Mouse (Mus musculus): ENCODE data around the gene Soat2.
A peak's percentile ranks its signal among the peaks of the same experiment; 100 is the strongest.

The Soat2 gene

DNA sequence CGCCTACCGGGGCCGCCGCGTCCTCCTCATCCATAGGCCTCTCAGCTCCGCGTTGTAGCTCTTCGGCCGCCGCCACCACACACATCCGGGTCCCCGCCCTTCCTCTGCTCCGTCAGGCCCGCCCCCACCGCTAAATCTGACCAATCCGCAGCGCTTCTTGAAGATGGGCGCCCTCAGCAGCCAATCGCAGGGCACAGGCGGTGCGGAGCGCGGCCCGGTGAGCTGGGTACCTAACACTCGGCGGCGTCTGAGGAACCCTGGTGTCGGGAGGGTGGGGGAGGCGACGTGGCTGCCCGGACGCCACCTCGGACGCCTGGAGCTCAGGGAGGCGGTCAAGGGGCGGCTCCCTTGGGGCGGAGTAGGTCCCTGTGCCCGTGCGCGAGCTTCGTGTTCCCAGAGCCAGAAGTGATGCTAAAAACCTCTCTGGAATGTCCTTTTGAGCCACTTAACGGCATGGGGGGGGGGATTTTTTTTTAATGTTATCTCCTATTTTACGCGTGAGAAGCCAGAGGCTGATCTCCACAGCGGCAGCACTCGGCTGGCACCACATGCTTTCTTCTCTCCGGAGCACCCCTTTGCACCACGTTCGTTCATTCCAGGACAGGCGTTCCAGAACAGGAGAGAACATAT lies 14.1 kb upstream of the Soat2 start, which contains the start of gene Spryd3:
Gene Spryd3 (minus strand): TSS at position 106 of the 630 bp plus-strand sequence.
- no peaks in the 10 kb centered on the region for H3K9me3 ChIP-seq (ENCODE audit: low read length)
- peaks cover 12% of the 10 kb centered on the region for H3K27me3 ChIP-seq (ENCODE audit: insufficient read depth, low read length)
- H3K4me3 ChIP-seq (replicated peaks; ENCODE audit: low read length): peak within 1 kb of the TSS; percentile 93
- peaks cover 34% of the 10 kb centered on the region for H3K4me1 ChIP-seq (replicated peaks; ENCODE audit: low read depth, low read length)
- H3K36me3 ChIP-seq (ENCODE audit: insufficient read depth, low read length): peaks cover 22% of the 10 kb centered on the region
- TF ChIP-seq POU5F1 (IDR thresholded peaks at IDR 0.05; ENCODE audit: borderline replicate concordance, low read length) (no peak), CTCF (conservative IDR thresholded peaks at IDR 0.05; ENCODE audit: low read length) (no peak)

DNA sequence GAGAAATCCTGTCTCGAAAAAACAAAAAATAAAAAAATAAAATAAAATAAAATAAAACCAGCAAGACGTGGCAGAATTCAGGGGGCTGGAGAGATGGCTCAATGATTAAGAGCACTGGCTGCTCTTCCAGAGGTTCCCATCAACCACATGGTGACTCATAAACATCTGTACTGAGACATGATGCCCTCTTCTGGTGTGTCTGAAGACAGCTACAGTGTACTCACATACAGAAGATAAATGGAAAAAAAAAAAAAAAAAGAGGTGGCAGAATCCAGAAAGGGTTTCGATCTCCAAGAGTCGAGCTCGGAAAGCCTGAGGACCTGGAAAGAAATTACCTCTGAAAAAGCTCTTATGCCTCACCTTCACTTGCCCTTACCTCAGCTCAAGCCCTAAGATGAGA lies 9.2 kb upstream of the Soat2 start:
- no peak overlapping the region for H3K4me3 ChIP-seq (replicated peaks; ENCODE audit: low read length)
- peaks cover 59% of the 10 kb centered on the region for H3K27me3 ChIP-seq (ENCODE audit: insufficient read depth, low read length)

DNA sequence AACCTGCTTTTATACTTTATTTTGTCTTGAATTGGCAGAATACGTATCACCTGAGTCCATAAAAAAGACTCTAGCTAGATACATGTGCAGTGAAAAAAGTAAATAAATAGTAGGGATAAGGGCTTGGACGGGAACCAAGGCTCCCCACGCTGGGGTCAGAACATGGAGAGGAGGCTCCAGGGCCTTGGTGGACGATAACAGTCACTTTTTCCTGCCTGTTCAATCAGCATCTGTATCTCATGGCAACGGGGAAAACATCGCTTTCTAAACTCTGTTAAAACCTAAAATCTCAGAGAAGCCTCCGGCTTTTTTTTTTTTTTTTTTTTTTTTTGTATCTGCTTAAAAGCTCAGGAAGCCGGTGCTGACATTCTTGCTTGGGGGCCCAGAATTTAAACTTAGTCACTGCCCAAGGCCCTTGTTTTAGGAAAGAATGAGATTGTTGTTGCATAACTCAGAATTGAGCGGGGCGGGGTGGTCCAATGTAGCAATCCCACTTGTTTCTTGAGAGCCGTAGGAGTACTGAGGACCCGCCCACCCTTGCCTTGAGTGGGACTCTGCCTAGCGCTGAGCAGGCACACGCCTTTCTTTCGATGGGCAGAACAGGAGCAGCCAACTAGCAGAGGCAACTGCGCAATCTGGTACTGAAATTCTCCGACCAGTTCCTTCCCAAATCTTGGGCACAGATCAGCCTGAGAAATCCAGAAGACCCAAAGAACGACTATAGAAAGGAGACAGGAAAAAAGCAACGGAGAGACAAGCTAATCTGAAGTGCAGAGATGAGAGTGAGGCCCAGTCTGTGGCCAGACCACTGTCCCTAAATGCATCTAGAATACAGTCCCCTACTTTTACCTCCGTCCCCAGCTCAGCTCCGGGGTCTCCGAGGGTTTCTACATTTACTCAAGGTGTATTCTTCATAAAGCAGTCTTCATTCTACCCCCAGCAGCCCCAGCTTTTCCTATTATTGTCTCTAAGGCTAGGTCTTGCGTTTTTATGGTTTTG lies 7.1 kb upstream of the Soat2 start:
- Histone ChIP-seq H3K27me3 (ENCODE audit: insufficient read depth, low read length) (peaks cover 64% of the 10 kb centered on the region), H3K4me1 (replicated peaks; ENCODE audit: low read depth, low read length) (peaks cover 33% of the 10 kb centered on the region)
- TF ChIP-seq POU5F1 (IDR thresholded peaks at IDR 0.05; ENCODE audit: borderline replicate concordance, low read length): no peak
- TF ChIP-seq NANOG (IDR thresholded peaks at IDR 0.05; ENCODE audit: borderline replicate concordance, low read length): no peak
- no peak for TF ChIP-seq CTCF (conservative IDR thresholded peaks at IDR 0.05; ENCODE audit: low read length)

More for the DNA sequence above, 9.2 kb upstream of the Soat2 start:
- no peaks in the 10 kb centered on the region for H3K9me3 ChIP-seq (ENCODE audit: low read length)
- H3K4me1 ChIP-seq (replicated peaks; ENCODE audit: low read depth, low read length): peaks cover 37% of the 10 kb centered on the region
- no peaks in the 10 kb centered on the region for H3K36me3 ChIP-seq (ENCODE audit: insufficient read depth, low read length)
- TF ChIP-seq POU5F1 (IDR thresholded peaks at IDR 0.05; ENCODE audit: borderline replicate concordance, low read length) (no peak), NANOG (IDR thresholded peaks at IDR 0.05; ENCODE audit: borderline replicate concordance, low read length) (no peak), CTCF (conservative IDR thresholded peaks at IDR 0.05; ENCODE audit: low read length) (no peak)

DNA sequence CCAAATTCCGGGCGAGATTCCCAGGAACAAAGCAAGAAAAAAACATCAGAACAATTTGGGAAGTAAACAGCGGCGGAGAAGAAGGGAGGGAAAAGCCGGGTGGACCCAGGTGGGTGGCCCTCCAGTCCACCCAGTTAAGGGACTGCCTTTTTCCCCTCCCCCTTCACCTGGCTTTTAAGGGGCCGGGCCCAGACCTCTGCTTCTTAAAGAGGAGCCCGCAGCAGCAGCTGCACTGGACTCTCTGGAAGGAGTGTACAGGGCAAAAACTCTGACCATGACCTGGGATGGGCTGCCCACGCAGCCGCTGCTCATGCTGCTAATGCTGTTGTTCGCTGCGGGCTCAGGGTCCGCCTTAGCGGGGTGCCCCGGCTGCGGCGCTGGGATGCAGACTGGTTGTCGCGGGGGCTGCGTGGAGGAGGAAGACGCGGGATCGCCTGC lies 6.0 kb upstream of the Soat2 start, which contains the start of gene Igfbp6:
Gene Igfbp6 (plus strand): TSS at position 89 of the 438 bp plus-strand sequence.
- TF ChIP-seq NANOG (IDR thresholded peaks at IDR 0.05; ENCODE audit: borderline replicate concordance, low read length) (no peak), CTCF (conservative IDR thresholded peaks at IDR 0.05; ENCODE audit: low read length) (no peak), POU5F1 (IDR thresholded peaks at IDR 0.05; ENCODE audit: borderline replicate concordance, low read length) (no peak)
- Histone ChIP-seq H3K4me1 (replicated peaks; ENCODE audit: low read depth, low read length) (peaks cover 33% of the 10 kb centered on the region), H3K36me3 (ENCODE audit: insufficient read depth, low read length) (no peaks in the 10 kb centered on the region), H3K27me3 (ENCODE audit: insufficient read depth, low read length) (peaks cover 68% of the 10 kb centered on the region), H3K4me3 (replicated peaks; ENCODE audit: low read length) (peak within 1 kb of the TSS; percentile 75), H3K9me3 (ENCODE audit: low read length) (no peaks in the 10 kb centered on the region)

More for the DNA sequence above, 7.1 kb upstream of the Soat2 start:
- Histone ChIP-seq H3K4me3 (replicated peaks; ENCODE audit: low read length) (no peak overlapping the region), H3K36me3 (ENCODE audit: insufficient read depth, low read length) (no peaks in the 10 kb centered on the region), H3K9me3 (ENCODE audit: low read length) (no peaks in the 10 kb centered on the region)

DNA sequence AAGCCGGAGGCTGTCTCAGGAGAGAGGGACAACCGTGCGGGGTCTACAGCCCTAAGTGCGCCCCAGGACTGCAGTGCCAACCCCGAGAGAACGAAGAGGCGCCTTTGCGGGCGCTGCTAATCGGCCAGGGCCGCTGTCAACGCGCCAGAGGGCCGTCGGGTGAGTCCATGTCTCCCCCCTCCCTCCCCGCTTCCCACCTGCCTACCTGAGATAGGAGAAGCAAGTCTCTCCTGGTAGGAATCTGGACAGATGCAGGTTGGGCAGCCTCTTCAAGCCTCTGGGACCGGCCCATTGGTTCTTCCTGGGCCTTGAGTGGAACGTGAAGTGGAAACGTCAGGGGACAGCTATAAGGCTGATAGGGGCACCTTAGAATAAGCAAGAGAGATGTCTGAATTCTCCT lies 5.6 kb upstream of the Soat2 start:
- H3K36me3 ChIP-seq (ENCODE audit: insufficient read depth, low read length): no peaks in the 10 kb centered on the region
- H3K4me3 ChIP-seq (replicated peaks; ENCODE audit: low read length): peak overlapping the region; percentile 75
- peaks cover 68% of the 10 kb centered on the region for H3K27me3 ChIP-seq (ENCODE audit: insufficient read depth, low read length)
- H3K9me3 ChIP-seq (ENCODE audit: low read length): no peaks in the 10 kb centered on the region
- TF ChIP-seq POU5F1 (IDR thresholded peaks at IDR 0.05; ENCODE audit: borderline replicate concordance, low read length): no peak
- no peak for TF ChIP-seq CTCF (conservative IDR thresholded peaks at IDR 0.05; ENCODE audit: low read length)
- TF ChIP-seq NANOG (IDR thresholded peaks at IDR 0.05; ENCODE audit: borderline replicate concordance, low read length): no peak
- H3K4me1 ChIP-seq (replicated peaks; ENCODE audit: low read depth, low read length): peaks cover 33% of the 10 kb centered on the region

DNA sequence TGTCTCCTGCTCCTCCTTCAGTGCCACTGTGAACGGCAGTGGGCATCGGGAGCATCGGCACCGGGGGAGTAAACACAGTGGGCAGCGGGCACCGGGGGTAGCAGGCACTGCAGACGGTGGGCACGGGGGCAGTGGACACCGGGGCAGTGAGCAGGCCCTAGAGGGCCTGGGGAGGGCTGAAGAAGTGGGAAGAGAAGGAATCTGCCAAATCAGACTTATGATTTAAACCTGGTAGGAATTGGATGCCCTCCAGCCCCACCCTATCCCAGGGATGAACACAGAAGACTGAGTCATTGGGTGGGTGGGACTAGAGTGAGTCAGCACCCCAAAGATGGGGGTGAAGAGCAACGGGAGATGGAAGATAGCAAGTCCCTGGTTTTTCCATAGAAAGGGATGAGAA lies 5.0 kb upstream of the Soat2 start:
- no peak for TF ChIP-seq POU5F1 (IDR thresholded peaks at IDR 0.05; ENCODE audit: borderline replicate concordance, low read length)
- no peak for TF ChIP-seq NANOG (IDR thresholded peaks at IDR 0.05; ENCODE audit: borderline replicate concordance, low read length)
- no peak for TF ChIP-seq CTCF (conservative IDR thresholded peaks at IDR 0.05; ENCODE audit: low read length)
- H3K36me3 ChIP-seq (ENCODE audit: insufficient read depth, low read length): no peaks in the 10 kb centered on the region
- no peaks in the 10 kb centered on the region for H3K9me3 ChIP-seq (ENCODE audit: low read length)
- H3K27me3 ChIP-seq (ENCODE audit: insufficient read depth, low read length): peaks cover 68% of the 10 kb centered on the region
- peaks cover 38% of the 10 kb centered on the region for H3K4me1 ChIP-seq (replicated peaks; ENCODE audit: low read depth, low read length)
- no peak overlapping the region for H3K4me3 ChIP-seq (replicated peaks; ENCODE audit: low read length)

DNA sequence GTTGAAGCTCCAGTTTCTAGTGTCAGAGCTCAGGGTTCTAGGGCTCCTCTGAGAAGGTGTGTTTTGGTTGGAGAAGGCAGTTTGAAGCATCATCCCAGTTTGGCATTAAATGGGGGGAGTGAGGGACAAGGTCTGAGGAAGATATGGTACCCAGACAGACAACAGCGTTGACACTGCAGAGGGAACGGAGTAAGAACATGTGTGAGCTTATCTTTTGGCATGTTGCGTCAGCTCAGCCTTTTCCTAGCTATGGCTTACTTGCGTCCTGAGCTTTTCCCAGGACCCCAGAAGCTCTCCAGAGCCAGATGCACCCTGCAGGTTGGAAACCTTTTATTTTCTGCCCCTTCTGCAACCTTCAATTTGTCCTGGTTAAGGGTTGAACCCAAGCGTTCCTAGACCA lies 4.2 kb upstream of the Soat2 start:
- TF ChIP-seq CTCF (conservative IDR thresholded peaks at IDR 0.05; ENCODE audit: low read length): no peak
- no peak for TF ChIP-seq NANOG (IDR thresholded peaks at IDR 0.05; ENCODE audit: borderline replicate concordance, low read length)
- no peak for TF ChIP-seq POU5F1 (IDR thresholded peaks at IDR 0.05; ENCODE audit: borderline replicate concordance, low read length)
- Histone ChIP-seq H3K9me3 (ENCODE audit: low read length) (no peaks in the 10 kb centered on the region), H3K4me1 (replicated peaks; ENCODE audit: low read depth, low read length) (peaks cover 45% of the 10 kb centered on the region), H3K27me3 (ENCODE audit: insufficient read depth, low read length) (peaks cover 68% of the 10 kb centered on the region), H3K4me3 (replicated peaks; ENCODE audit: low read length) (no peak overlapping the region), H3K36me3 (ENCODE audit: insufficient read depth, low read length) (no peaks in the 10 kb centered on the region)

DNA sequence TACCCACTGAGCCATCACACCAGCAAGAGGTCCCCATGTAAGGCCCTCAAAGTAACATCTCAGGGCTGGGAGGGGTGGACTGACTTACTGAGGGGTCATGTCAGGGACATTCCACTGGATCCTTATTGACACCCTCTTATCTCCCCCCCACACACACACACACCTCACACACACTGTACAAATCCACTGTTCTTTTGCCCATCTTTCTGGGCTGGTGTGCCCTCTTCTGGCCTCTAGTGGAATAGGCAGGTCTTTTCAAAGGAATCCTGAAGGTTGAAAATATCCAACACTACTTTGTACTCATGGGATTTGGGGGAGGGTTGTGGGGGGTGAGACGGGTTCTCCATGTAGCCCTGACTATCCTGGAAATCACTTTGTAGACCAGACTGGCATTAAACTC lies 3.4 kb upstream of the Soat2 start:
- no peak for TF ChIP-seq NANOG (IDR thresholded peaks at IDR 0.05; ENCODE audit: borderline replicate concordance, low read length)
- TF ChIP-seq CTCF (conservative IDR thresholded peaks at IDR 0.05; ENCODE audit: low read length): peak; percentile 91
- Histone ChIP-seq H3K4me3 (replicated peaks; ENCODE audit: low read length) (no peak overlapping the region), H3K27me3 (ENCODE audit: insufficient read depth, low read length) (peaks cover 62% of the 10 kb centered on the region), H3K36me3 (ENCODE audit: insufficient read depth, low read length) (no peaks in the 10 kb centered on the region), H3K9me3 (ENCODE audit: low read length) (no peaks in the 10 kb centered on the region), H3K4me1 (replicated peaks; ENCODE audit: low read depth, low read length) (peaks cover 48% of the 10 kb centered on the region)
